Mouse (Mus musculus): ENCODE data around the gene Trip12. TPM values are rescaled to one million over a fixed set of nuclear protein-coding genes. Genes with fewer than 3 reads are reported as not detected.

Trip12 gene
- polyA plus RNA-seq, 1 experiment = 115 TPM

- no peak for DNase-seq (ENCODE audit: low read depth)
- TF ChIP-seq CTCF (IDR thresholded peaks at IDR 0.05; ENCODE audit: borderline replicate concordance, extremely low read depth, insufficient read depth, insufficient read length) (no peak), POLR2A (IDR thresholded peaks at IDR 0.05; ENCODE audit: borderline replicate concordance, extremely low read depth, insufficient read depth, insufficient read length, poor library complexity, severe bottlenecking) (no peak)
Observed at GRCm38 (mm10) chr1:84855756-84856155, 15.4 kb upstream of the Trip12 start.

GRCm38 (mm10) chr1:84854966-84855365 is 14.7 kb upstream of the Trip12 start:
- TF ChIP-seq CTCF (IDR thresholded peaks at IDR 0.05; ENCODE audit: borderline replicate concordance, extremely low read depth, insufficient read depth, insufficient read length) = no peak
- no peak for DNase-seq (ENCODE audit: low read depth)

- no peak for DNase-seq (ENCODE audit: low read depth)
- TF ChIP-seq CTCF (IDR thresholded peaks at IDR 0.05; ENCODE audit: borderline replicate concordance, extremely low read depth, insufficient read depth, insufficient read length) (no peak), POLR2A (IDR thresholded peaks at IDR 0.05; ENCODE audit: borderline replicate concordance, extremely low read depth, insufficient read depth, insufficient read length, poor library complexity, severe bottlenecking) (no peak)
Observed at GRCm38 (mm10) chr1:84853721-84854120, 13.4 kb upstream of the Trip12 start.

- TF ChIP-seq POLR2A (IDR thresholded peaks at IDR 0.05; ENCODE audit: borderline replicate concordance, extremely low read depth, insufficient read depth, insufficient read length, poor library complexity, severe bottlenecking) (no peak), CTCF (IDR thresholded peaks at IDR 0.05; ENCODE audit: borderline replicate concordance, extremely low read depth, insufficient read depth, insufficient read length) (no peak)
- no peak for DNase-seq (ENCODE audit: low read depth)
Observed at GRCm38 (mm10) chr1:84851512-84852235, 11.4 kb upstream of the Trip12 start.

GRCm38 (mm10) chr1:84850471-84850870 is 10.2 kb upstream of the Trip12 start:
- TF ChIP-seq CTCF (IDR thresholded peaks at IDR 0.05; ENCODE audit: borderline replicate concordance, extremely low read depth, insufficient read depth, insufficient read length) (no peak), POLR2A (IDR thresholded peaks at IDR 0.05; ENCODE audit: borderline replicate concordance, extremely low read depth, insufficient read depth, insufficient read length, poor library complexity, severe bottlenecking) (no peak)
- DNase-seq (ENCODE audit: low read depth) = no peak

- TF ChIP-seq CTCF (IDR thresholded peaks at IDR 0.05; ENCODE audit: borderline replicate concordance, extremely low read depth, insufficient read depth, insufficient read length) (no peak), POLR2A (IDR thresholded peaks at IDR 0.05; ENCODE audit: borderline replicate concordance, extremely low read depth, insufficient read depth, insufficient read length, poor library complexity, severe bottlenecking) (no peak)
- no peak for DNase-seq (ENCODE audit: low read depth)
Observed at GRCm38 (mm10) chr1:84849804-84850203, 9.5 kb upstream of the Trip12 start.

GRCm38 (mm10) chr1:84848801-84849455 is 8.6 kb upstream of the Trip12 start:
- no peak for DNase-seq (ENCODE audit: low read depth)
- TF ChIP-seq POLR2A (IDR thresholded peaks at IDR 0.05; ENCODE audit: borderline replicate concordance, extremely low read depth, insufficient read depth, insufficient read length, poor library complexity, severe bottlenecking) = no peak
- TF ChIP-seq CTCF (IDR thresholded peaks at IDR 0.05; ENCODE audit: borderline replicate concordance, extremely low read depth, insufficient read depth, insufficient read length) = no peak

GRCm38 (mm10) chr1:84848335-84848734 is 8.0 kb upstream of the Trip12 start:
- TF ChIP-seq POLR2A (IDR thresholded peaks at IDR 0.05; ENCODE audit: borderline replicate concordance, extremely low read depth, insufficient read depth, insufficient read length, poor library complexity, severe bottlenecking) (no peak), CTCF (IDR thresholded peaks at IDR 0.05; ENCODE audit: borderline replicate concordance, extremely low read depth, insufficient read depth, insufficient read length) (no peak)
- DNase-seq (ENCODE audit: low read depth) = no peak

GRCm38 (mm10) chr1:84847698-84848097 is 7.4 kb upstream of the Trip12 start:
- no peak for TF ChIP-seq POLR2A (IDR thresholded peaks at IDR 0.05; ENCODE audit: borderline replicate concordance, extremely low read depth, insufficient read depth, insufficient read length, poor library complexity, severe bottlenecking)
- TF ChIP-seq CTCF (IDR thresholded peaks at IDR 0.05; ENCODE audit: borderline replicate concordance, extremely low read depth, insufficient read depth, insufficient read length) = no peak
- DNase-seq (ENCODE audit: low read depth) = no peak

GRCm38 (mm10) chr1:84843366-84843765 is 3.0 kb upstream of the Trip12 start:
- no peak for DNase-seq (ENCODE audit: low read depth)
- TF ChIP-seq CTCF (IDR thresholded peaks at IDR 0.05; ENCODE audit: borderline replicate concordance, extremely low read depth, insufficient read depth, insufficient read length) = no peak
- TF ChIP-seq POLR2A (IDR thresholded peaks at IDR 0.05; ENCODE audit: borderline replicate concordance, extremely low read depth, insufficient read depth, insufficient read length, poor library complexity, severe bottlenecking) = no peak

GRCm38 (mm10) chr1:84841061-84841460 is 745 bp upstream of the Trip12 start:
- DNase-seq (ENCODE audit: low read depth) = no peak
- no peak for TF ChIP-seq POLR2A (IDR thresholded peaks at IDR 0.05; ENCODE audit: borderline replicate concordance, extremely low read depth, insufficient read depth, insufficient read length, poor library complexity, severe bottlenecking)
- TF ChIP-seq CTCF (IDR thresholded peaks at IDR 0.05; ENCODE audit: borderline replicate concordance, extremely low read depth, insufficient read depth, insufficient read length) = no peak
